Mouse (Mus musculus): ENCODE results near the gene Eea1. TPM values are rescaled to one million over a fixed set of nuclear protein-coding genes. Genes with fewer than 3 reads are reported as not detected.
"Not testable (repeated sequence)": the region's sequence is repeated elsewhere in the genome, so short reads cannot be mapped to it uniquely, and the experiment has no call there.

Eea1 gene
- 6.2 and 8.0 TPM in 2 replicates for polyA plus RNA-seq (2015; fragmentation: Nextera tagmentation; extraction: Ambion mirVana)

- DNase-seq (ENCODE audit: low spot score): peak; percentile 54
These were observed at the start of gene Eea1 for GRCm38 (mm10) chr10:95940046-95940900. Gene Eea1, plus strand, starts transcription at chr10:95940650.

GRCm38 (mm10) chr10:95891214-95891960 is 49.1 kb upstream of the Eea1 start:
- no peak for DNase-seq (ENCODE audit: low spot score)

GRCm38 (mm10) chr10:95892132-95892531 is 48.3 kb upstream of the Eea1 start:
- no peak for DNase-seq (ENCODE audit: low spot score)

GRCm38 (mm10) chr10:95893291-95893932 is 47.0 kb upstream of the Eea1 start:
- no peak for DNase-seq (ENCODE audit: low spot score)

GRCm38 (mm10) chr10:95894036-95894855 is 46.2 kb upstream of the Eea1 start:
- peak; percentile 3 for DNase-seq (ENCODE audit: low spot score)

GRCm38 (mm10) chr10:95894856-95895386 is 45.5 kb upstream of the Eea1 start:
- DNase-seq (ENCODE audit: low spot score): peak; percentile 65

- DNase-seq (ENCODE audit: low spot score): peak; percentile 51
These were observed 41.8 kb upstream of the Eea1 start for GRCm38 (mm10) chr10:95898471-95899154.

- no peak for DNase-seq (ENCODE audit: low spot score)
These were observed 35.8 kb upstream of the Eea1 start for GRCm38 (mm10) chr10:95904668-95905067.

GRCm38 (mm10) chr10:95909246-95909909 is 31.1 kb upstream of the Eea1 start:
- no peak for DNase-seq (ENCODE audit: low spot score)

GRCm38 (mm10) chr10:95911016-95911415 is 29.4 kb upstream of the Eea1 start:
- DNase-seq (ENCODE audit: low spot score): no peak

- no peak for DNase-seq (ENCODE audit: low spot score)
These were observed 25.8 kb upstream of the Eea1 start for GRCm38 (mm10) chr10:95914434-95915174.

GRCm38 (mm10) chr10:95918716-95919115 is 21.7 kb upstream of the Eea1 start:
- DNase-seq (ENCODE audit: low spot score): no peak

GRCm38 (mm10) chr10:95923263-95924217 is 16.9 kb upstream of the Eea1 start:
- no peak for DNase-seq (ENCODE audit: low spot score)

- DNase-seq (ENCODE audit: low spot score): not testable (repeated sequence)
These were observed 6.8 kb upstream of the Eea1 start for GRCm38 (mm10) chr10:95933631-95934030.

GRCm38 (mm10) chr10:95940901-95941767 is 684 bp downstream of the Eea1 start:
- no peak for DNase-seq (ENCODE audit: low spot score)

GRCm38 (mm10) chr10:95941768-95942425 is 1.4 kb downstream of the Eea1 start:
- no peak for DNase-seq (ENCODE audit: low spot score)

All from thymus, postnatal 0 days (tissue).